Mouse (Mus musculus) myocyte (in vitro differentiated cells): Measurements from ENCODE around the gene Naip5.
"Not testable (repeated sequence)": the region's sequence is repeated elsewhere in the genome, so short reads cannot be mapped to it uniquely, and the experiment has no call there.

Source experiments
- MAX ChIP-seq: IDR thresholded peaks from one replicate; pipeline ENCODE4 v1.6.1; 2011; ENCODE audit warnings: low read depth, mild to moderate bottlenecking, control low read depth
- MYOG ChIP-seq, 3 experiments: IDR thresholded peaks; one replicate each; pipeline ENCODE4 v1.6.1; 2011; ENCODE audit warnings: control low read depth in 2 of 3, low read depth in 2 of 3, mild to moderate bottlenecking in 2 of 3; ENCODE audit not compliant: insufficient read length in 2 of 3, control insufficient read depth in 1 of 3, insufficient read depth in 1 of 3
- POLR2A ChIP-seq: IDR thresholded peaks from one replicate; pipeline ENCODE4 v1.6.1; 2011; ENCODE audit warnings: low read depth, mild to moderate bottlenecking, control low read depth, moderate library complexity; ENCODE audit not compliant: insufficient read length
- POLR2AphosphoS2 ChIP-seq: IDR thresholded peaks from one replicate; pipeline ENCODE4 v1.6.1; 2011; ENCODE audit warnings: low read depth, control low read depth; ENCODE audit not compliant: insufficient read length
- SRF ChIP-seq: IDR thresholded peaks from one replicate; pipeline ENCODE4 v1.6.1; 2011; ENCODE audit warnings: low read depth; ENCODE audit not compliant: control insufficient read depth, insufficient read length
- USF1 ChIP-seq: IDR thresholded peaks from one replicate; pipeline ENCODE4 v1.6.1; 2011; ENCODE audit warnings: low read depth, mild to moderate bottlenecking, control low read depth, moderate library complexity

DNA sequence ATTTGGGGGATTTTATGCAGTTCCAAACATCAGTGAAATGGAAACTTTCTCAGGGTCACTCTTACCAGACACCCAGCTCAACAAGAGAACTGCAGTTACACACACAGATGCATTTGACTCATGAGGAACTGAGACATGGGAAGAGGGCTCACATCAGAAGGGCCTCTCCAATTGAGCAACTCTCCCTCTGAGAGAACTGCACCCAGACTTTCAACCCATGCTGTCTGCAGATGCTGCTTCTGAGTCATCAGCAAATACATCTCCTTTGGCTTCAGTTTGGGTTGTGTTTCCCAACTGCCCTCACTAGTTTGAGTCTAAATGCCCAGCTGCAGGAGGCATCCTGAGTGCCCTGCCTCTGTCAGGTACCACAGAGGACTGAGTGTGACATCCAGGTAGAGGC is 63.0 kb downstream of the Naip5 start:
- TF ChIP-seq MAX; MYOG (IDR thresholded peaks at IDR 0.05; ENCODE audit: control insufficient read depth in 1 of 3, insufficient read depth in 1 of 3, insufficient read length in 2 of 3, low read depth in 2 of 3); POLR2A; USF1; POLR2AphosphoS2; SRF: not testable (repeated sequence)
